Mouse (Mus musculus): ENCODE measurements at regions not wholly inside any gene's neighbourhood (a gene's known extent, or its start where the extent isn't known, plus 50 kb on each side); places are given as distances from the start of the nearest gene placed in this dataset.

GRCm38 (mm10) chr1:157016625-157017024 lies 77.2 kb upstream of the Ralgps2 start:
- Histone ChIP-seq H3K4me1 (ENCODE audit: control insufficient read depth, insufficient read depth, low read depth, low read length) (no peaks in the 10 kb centered on the region), H3K9me3 (ENCODE audit: control insufficient read depth, low read length) (no peaks in the 10 kb centered on the region), H3K9ac (ENCODE audit: low read depth, low read length) (no peak overlapping the region), H3K4me2 (ENCODE audit: low read length) (no peak overlapping the region), H3K36me3 (ENCODE audit: control insufficient read depth, insufficient read depth, low read length) (no peaks in the 10 kb centered on the region), H3K27ac (ENCODE audit: low read depth, low read length) (no peak overlapping the region), H3K27me3 (replicated peaks; ENCODE audit: control insufficient read depth, insufficient read depth, low read length) (no peaks in the 10 kb centered on the region), H3K4me3 (ENCODE audit: low read length) (no peak overlapping the region)
- no peak for ATAC-seq
- 30% methylated on average over 8 of the region's 8 CpGs for WGBS

GRCm38 (mm10) chr1:157014532-157015497 lies 75.4 kb upstream of the Ralgps2 start:
- no peak for ATAC-seq
- H3K9me3 ChIP-seq (ENCODE audit: control insufficient read depth, low read length) = no peaks in the 10 kb centered on the region

DNA sequence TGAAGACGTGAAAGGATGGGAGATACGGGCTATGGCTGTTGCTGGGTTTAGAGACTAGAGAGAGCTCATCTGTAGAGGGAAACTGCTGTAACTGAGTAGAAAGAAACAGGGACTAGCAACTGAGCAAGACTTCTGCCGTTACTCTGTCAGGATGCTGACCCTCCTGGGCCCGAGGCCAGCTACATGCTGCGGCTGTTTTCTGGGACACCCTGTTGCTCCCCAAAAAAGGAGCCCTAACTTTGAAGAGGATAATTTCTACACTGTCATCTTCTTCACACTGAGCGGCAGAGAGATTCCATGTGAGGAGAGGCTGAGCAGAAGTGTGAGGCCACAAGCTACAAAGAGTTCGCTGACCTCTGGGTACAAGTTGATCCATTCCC lies 74.2 kb upstream of the Ralgps2 start:
- H3K4me1 ChIP-seq (ENCODE audit: control insufficient read depth, insufficient read depth, low read depth, low read length) = no peaks in the 10 kb centered on the region
- H3K9me3 ChIP-seq (ENCODE audit: control insufficient read depth, low read length) = no peaks in the 10 kb centered on the region
- no peak for ATAC-seq
- no peak overlapping the region for H3K9ac ChIP-seq (ENCODE audit: low read depth, low read length)
- no peaks in the 10 kb centered on the region for H3K27me3 ChIP-seq (replicated peaks; ENCODE audit: control insufficient read depth, insufficient read depth, low read length)
- no peak overlapping the region for H3K4me3 ChIP-seq (ENCODE audit: low read length)
- H3K36me3 ChIP-seq (ENCODE audit: control insufficient read depth, insufficient read depth, low read length) = no peaks in the 10 kb centered on the region
- 60% methylated on average over 7 of the region's 7 CpGs for WGBS
- H3K27ac ChIP-seq (ENCODE audit: low read depth, low read length) = no peak overlapping the region
- H3K4me2 ChIP-seq (ENCODE audit: low read length) = no peak overlapping the region

More at GRCm38 (mm10) chr1:157014532-157015497, 75.4 kb upstream of the Ralgps2 start:
- no peak overlapping the region for H3K27ac ChIP-seq (ENCODE audit: low read depth, low read length)
- H3K36me3 ChIP-seq (ENCODE audit: control insufficient read depth, insufficient read depth, low read length) = no peaks in the 10 kb centered on the region
- H3K9ac ChIP-seq (ENCODE audit: low read depth, low read length) = no peak overlapping the region
- no peak overlapping the region for H3K4me2 ChIP-seq (ENCODE audit: low read length)
- H3K4me3 ChIP-seq (ENCODE audit: low read length) = no peak overlapping the region
- 83% methylated on average over 17 of the region's 17 CpGs for WGBS
- H3K4me1 ChIP-seq (ENCODE audit: control insufficient read depth, insufficient read depth, low read depth, low read length) = no peaks in the 10 kb centered on the region
- no peaks in the 10 kb centered on the region for H3K27me3 ChIP-seq (replicated peaks; ENCODE audit: control insufficient read depth, insufficient read depth, low read length)

DNA sequence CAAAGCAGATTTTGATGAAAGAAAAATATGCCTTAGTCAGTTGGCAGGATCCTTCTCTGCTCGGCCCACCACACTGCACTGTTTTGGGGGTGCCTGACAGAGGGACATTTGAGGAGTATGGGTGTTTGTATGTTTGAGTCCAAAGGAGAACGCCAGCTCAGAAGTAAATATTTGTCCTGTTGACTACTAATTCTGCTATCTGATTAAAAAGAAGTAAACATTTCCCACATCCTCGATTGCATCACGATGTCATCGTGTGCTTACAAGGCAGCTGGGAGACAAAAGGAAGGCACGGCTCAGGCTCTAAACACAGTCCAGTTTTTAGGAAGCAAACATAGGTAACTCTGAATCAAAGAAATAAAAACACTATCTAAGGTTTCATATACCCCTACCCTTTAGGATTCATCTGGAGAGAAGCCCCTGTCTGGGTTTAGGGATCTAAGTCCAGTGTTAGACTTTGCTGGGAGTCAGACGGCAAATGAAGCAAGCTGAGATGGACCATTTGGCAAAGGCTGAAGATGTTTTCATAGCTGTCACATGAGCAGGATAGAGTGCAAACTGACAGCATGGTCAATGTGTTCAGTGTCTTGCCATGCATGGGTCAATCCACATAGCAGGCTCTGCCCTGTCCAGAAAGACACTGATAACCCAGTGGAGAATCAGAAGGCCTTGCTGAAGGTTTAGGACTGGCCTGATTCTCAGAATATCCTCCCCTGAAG lies 73.7 kb upstream of the Ralgps2 start:
- Histone ChIP-seq H3K9me3 (ENCODE audit: control insufficient read depth, low read length) (no peaks in the 10 kb centered on the region), H3K27me3 (replicated peaks; ENCODE audit: control insufficient read depth, insufficient read depth, low read length) (no peaks in the 10 kb centered on the region), H3K4me1 (ENCODE audit: control insufficient read depth, insufficient read depth, low read depth, low read length) (no peaks in the 10 kb centered on the region), H3K27ac (ENCODE audit: low read depth, low read length) (no peak overlapping the region), H3K4me3 (ENCODE audit: low read length) (no peak overlapping the region), H3K9ac (ENCODE audit: low read depth, low read length) (no peak overlapping the region), H3K36me3 (ENCODE audit: control insufficient read depth, insufficient read depth, low read length) (no peaks in the 10 kb centered on the region), H3K4me2 (ENCODE audit: low read length) (no peak overlapping the region)
- ATAC-seq = no peak
- WGBS = 72% methylated on average over 7 of the region's 7 CpGs

- WGBS = 91% methylated on average over 6 of the region's 6 CpGs
- no peaks in the 10 kb centered on the region for H3K9me3 ChIP-seq (ENCODE audit: control insufficient read depth, low read length)
- H3K4me2 ChIP-seq (ENCODE audit: low read length) = no peak overlapping the region
- H3K4me1 ChIP-seq (ENCODE audit: control insufficient read depth, insufficient read depth, low read depth, low read length) = no peaks in the 10 kb centered on the region
- no peak overlapping the region for H3K9ac ChIP-seq (ENCODE audit: low read depth, low read length)
- ATAC-seq = no peak
- no peaks in the 10 kb centered on the region for H3K36me3 ChIP-seq (ENCODE audit: control insufficient read depth, insufficient read depth, low read length)
- no peak overlapping the region for H3K4me3 ChIP-seq (ENCODE audit: low read length)
- no peaks in the 10 kb centered on the region for H3K27me3 ChIP-seq (replicated peaks; ENCODE audit: control insufficient read depth, insufficient read depth, low read length)
- no peak overlapping the region for H3K27ac ChIP-seq (ENCODE audit: low read depth, low read length)
Observed at GRCm38 (mm10) chr1:157011226-157011625, 71.8 kb upstream of the Ralgps2 start.

- H3K27me3 ChIP-seq (replicated peaks; ENCODE audit: control insufficient read depth, insufficient read depth, low read length) = no peaks in the 10 kb centered on the region
- no peaks in the 10 kb centered on the region for H3K4me1 ChIP-seq (ENCODE audit: control insufficient read depth, insufficient read depth, low read depth, low read length)
- no peak overlapping the region for H3K4me2 ChIP-seq (ENCODE audit: low read length)
- H3K9me3 ChIP-seq (ENCODE audit: control insufficient read depth, low read length) = no peaks in the 10 kb centered on the region
- H3K36me3 ChIP-seq (ENCODE audit: control insufficient read depth, insufficient read depth, low read length) = no peaks in the 10 kb centered on the region
- no peak for ATAC-seq
- no peak overlapping the region for H3K4me3 ChIP-seq (ENCODE audit: low read length)
- H3K27ac ChIP-seq (ENCODE audit: low read depth, low read length) = no peak overlapping the region
- 85% methylated on average over 9 of the region's 9 CpGs for WGBS
- H3K9ac ChIP-seq (ENCODE audit: low read depth, low read length) = no peak overlapping the region
Observed at GRCm38 (mm10) chr1:157009427-157009826, 70.0 kb upstream of the Ralgps2 start.

- Histone ChIP-seq H3K36me3 (ENCODE audit: control insufficient read depth, insufficient read depth, low read length) (no peaks in the 10 kb centered on the region), H3K4me2 (ENCODE audit: low read length) (no peak overlapping the region), H3K4me1 (ENCODE audit: control insufficient read depth, insufficient read depth, low read depth, low read length) (no peaks in the 10 kb centered on the region), H3K9ac (ENCODE audit: low read depth, low read length) (no peak overlapping the region), H3K9me3 (ENCODE audit: control insufficient read depth, low read length) (no peaks in the 10 kb centered on the region), H3K4me3 (ENCODE audit: low read length) (no peak overlapping the region), H3K27me3 (replicated peaks; ENCODE audit: control insufficient read depth, insufficient read depth, low read length) (no peaks in the 10 kb centered on the region), H3K27ac (ENCODE audit: low read depth, low read length) (no peak overlapping the region)
- WGBS = 78% methylated on average over 4 of the region's 4 CpGs
- ATAC-seq = no peak
Observed at GRCm38 (mm10) chr1:157007891-157008730, 68.7 kb upstream of the Ralgps2 start.

DNA sequence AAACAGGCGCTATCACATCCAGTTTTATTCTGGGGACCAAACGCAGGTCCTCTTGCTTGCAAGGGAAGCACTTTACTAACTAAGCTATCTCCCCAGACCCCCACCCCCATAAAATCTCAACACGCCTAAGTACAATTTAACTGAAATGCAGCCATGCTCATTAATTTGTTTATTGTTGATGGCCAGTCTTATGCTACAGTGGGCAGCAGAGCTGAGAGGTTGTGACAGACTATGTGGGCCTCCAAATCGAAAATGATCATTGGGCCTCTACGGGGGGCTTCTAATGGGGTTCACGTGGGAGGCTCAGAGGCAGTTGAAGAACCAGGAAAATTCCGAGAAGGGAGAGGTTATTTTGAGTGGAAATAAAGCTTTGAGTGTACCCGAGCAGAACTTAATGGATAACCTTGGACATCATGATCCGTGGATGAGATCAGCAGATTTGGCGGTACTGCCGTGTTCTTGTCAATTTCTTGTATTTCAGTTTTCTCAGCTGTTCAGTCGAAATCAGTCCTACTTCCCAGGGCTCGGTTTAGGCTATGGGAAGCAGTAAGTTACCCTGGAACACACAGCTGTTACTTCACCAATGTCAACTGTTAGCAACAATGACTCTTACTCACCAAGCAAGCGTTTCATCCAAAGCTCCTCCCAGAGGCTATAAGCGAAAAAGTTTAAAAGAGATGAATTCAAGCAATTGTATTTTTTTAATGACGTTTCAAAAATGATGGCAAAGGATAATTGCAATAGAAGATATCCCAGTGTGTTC lies 65.1 kb upstream of the Ralgps2 start:
- Histone ChIP-seq H3K9ac (ENCODE audit: low read depth, low read length) (no peak overlapping the region), H3K27me3 (replicated peaks; ENCODE audit: control insufficient read depth, insufficient read depth, low read length) (no peaks in the 10 kb centered on the region), H3K4me1 (ENCODE audit: control insufficient read depth, insufficient read depth, low read depth, low read length) (no peaks in the 10 kb centered on the region), H3K36me3 (ENCODE audit: control insufficient read depth, insufficient read depth, low read length) (no peaks in the 10 kb centered on the region), H3K4me2 (ENCODE audit: low read length) (no peak overlapping the region), H3K9me3 (ENCODE audit: control insufficient read depth, low read length) (no peaks in the 10 kb centered on the region), H3K27ac (ENCODE audit: low read depth, low read length) (no peak overlapping the region), H3K4me3 (ENCODE audit: low read length) (no peak overlapping the region)
- no peak for ATAC-seq
- 86% methylated on average over 16 of the region's 16 CpGs for WGBS
